Mouse (Mus musculus): ENCODE results near the gene 4930550C14Rik. TPM values are rescaled to one million over a fixed set of nuclear protein-coding genes. Genes with fewer than 3 reads are reported as not detected.

The 4930550C14Rik gene
- polyA plus RNA-seq, 1 experiment = not detected

GRCm38 (mm10) chr9:53435830-53436570 is 33.9 kb downstream of the 4930550C14Rik start:
- no peaks in the 10 kb centered on the region for H3K4me1 ChIP-seq (ENCODE audit: control insufficient read depth, insufficient read depth, insufficient read length, low read length)
- no peak overlapping the region for H3K27ac ChIP-seq (replicated peaks; ENCODE audit: low read depth, low read length)
- no peak overlapping the region for H3K4me3 ChIP-seq (ENCODE audit: insufficient read depth, low read depth, low read length)

- Histone ChIP-seq H3K27ac (replicated peaks; ENCODE audit: low read depth, low read length) (no peak overlapping the region), H3K4me1 (ENCODE audit: control insufficient read depth, insufficient read depth, insufficient read length, low read length) (no peaks in the 10 kb centered on the region), H3K4me3 (ENCODE audit: insufficient read depth, low read depth, low read length) (no peak overlapping the region)
Measured at GRCm38 (mm10) chr9:53450609-53451008, 48.5 kb downstream of the 4930550C14Rik start.

GRCm38 (mm10) chr9:53452038-53452437 is 49.9 kb downstream of the 4930550C14Rik start:
- H3K4me3 ChIP-seq (ENCODE audit: insufficient read depth, low read depth, low read length) = no peak overlapping the region
- H3K4me1 ChIP-seq (ENCODE audit: control insufficient read depth, insufficient read depth, insufficient read length, low read length) = no peaks in the 10 kb centered on the region
- no peak overlapping the region for H3K27ac ChIP-seq (replicated peaks; ENCODE audit: low read depth, low read length)

GRCm38 (mm10) chr9:53472806-53473518 is 70.8 kb downstream of the 4930550C14Rik start:
- Histone ChIP-seq H3K27ac (replicated peaks; ENCODE audit: low read depth, low read length) (no peak overlapping the region), H3K4me1 (ENCODE audit: control insufficient read depth, insufficient read depth, insufficient read length, low read length) (no peaks in the 10 kb centered on the region), H3K4me3 (ENCODE audit: insufficient read depth, low read depth, low read length) (no peak overlapping the region)

Other genes with a start within 250 kb of the 4930550C14Rik start
- 6.0 and 7.8 TPM in 2 replicates for gene Ddx10, start 154.3 kb upstream of the 4930550C14Rik start, polyA plus RNA-seq (2012; ENCODE audit: insufficient read depth, insufficient read length, missing spikeins)
- gene Exph5, start 100.7 kb upstream of the 4930550C14Rik start, polyA plus RNA-seq (2012; ENCODE audit: insufficient read depth, insufficient read length, missing spikeins) = not detected in 2 replicates
- gene Kdelc2, start 18.3 kb upstream of the 4930550C14Rik start, polyA plus RNA-seq (2012; ENCODE audit: insufficient read depth, insufficient read length, missing spikeins) = 6.1 and 6.8 TPM in 2 replicates
- 3.9 and 6.0 TPM in 2 replicates for gene Atm, start 134.4 kb downstream of the 4930550C14Rik start, polyA plus RNA-seq (2012; ENCODE audit: insufficient read depth, insufficient read length, missing spikeins)
- gene Npat, start 134.7 kb downstream of the 4930550C14Rik start, polyA plus RNA-seq (2012; ENCODE audit: insufficient read depth, insufficient read length, missing spikeins) = 2.4 and 2.5 TPM in 2 replicates
- gene Acat1, start 208.1 kb downstream of the 4930550C14Rik start, polyA plus RNA-seq (2012; ENCODE audit: insufficient read depth, insufficient read length, missing spikeins) = 808 and 1,072 TPM in 2 replicates